Mouse (Mus musculus): ENCODE measurements at regions not wholly inside any gene's neighbourhood (a gene's known extent, or its start where the extent isn't known, plus 50 kb on each side); places are given as distances from the start of the nearest gene placed in this dataset.

GRCm38 (mm10) chr3:58206776-58207398 is 207.6 kb upstream of the Tsc22d2 start:
- TF ChIP-seq CTCF (IDR thresholded peaks at IDR 0.05; ENCODE audit: extremely low read depth, insufficient read depth, low read length) (no peak), POLR2A (IDR thresholded peaks at IDR 0.05; ENCODE audit: extremely low read depth, insufficient read depth, low read length) (no peak)
